Mouse (Mus musculus): ENCODE data around the gene Cerk.

GRCm38 (mm10) chr15:86093236-86093635 lies 92.7 kb downstream of the Cerk start:
- TF ChIP-seq CTCF (IDR thresholded peaks at IDR 0.05; ENCODE audit: insufficient read depth, low read depth, low read length) = no peak
- TF ChIP-seq POLR2A (IDR thresholded peaks at IDR 0.05; ENCODE audit: insufficient read depth, low read depth, low read length) = no peak
